Mouse (Mus musculus): ENCODE measurements around the gene Nrip1.

- TF ChIP-seq POLR2A (IDR thresholded peaks at IDR 0.05; ENCODE audit: insufficient read depth, low read length) (no peak), EP300 (IDR thresholded peaks at IDR 0.05; ENCODE audit: insufficient read depth, low read depth, low read length) (no peak), CTCF (IDR thresholded peaks at IDR 0.05; ENCODE audit: low read depth, low read length) (peak; percentile 7)
Observed at GRCm38 (mm10) chr16:76365790-76366406, 7.7 kb downstream of the Nrip1 start.
